Mouse (Mus musculus) urinary bladder, postnatal 25 days (tissue): Measurements from ENCODE around the gene B3galnt1.

Experiments used
- DNase-seq: peaks from one replicate; pipeline ENCODE4 v3.0.0; 2022; ENCODE audit warnings: low spot score

B3galnt1 gene

DNA sequence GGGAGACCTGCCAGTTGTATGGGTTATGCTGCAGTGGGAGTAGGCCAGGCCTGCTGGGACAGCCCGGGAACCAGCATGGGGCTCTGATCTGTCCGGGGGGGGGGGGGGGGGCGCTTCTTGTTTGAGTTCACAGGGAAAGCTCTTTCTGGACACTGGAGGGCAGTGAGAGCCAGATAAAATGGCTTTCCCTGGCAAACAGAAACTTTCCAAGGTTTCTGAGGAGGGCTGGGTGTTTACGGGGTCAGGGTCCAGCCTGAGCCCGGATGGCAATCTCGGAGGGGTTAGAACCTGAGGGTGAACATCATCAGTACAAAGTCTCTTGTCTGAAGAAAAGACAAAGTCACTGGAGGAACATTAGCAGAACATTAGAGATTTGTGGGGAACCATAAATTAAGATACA is 35.4 kb downstream of the B3galnt1 start:
- no peak for DNase-seq

- DNase-seq = no peak
Measured at GRCm38 (mm10) chr3:69561686-69562085, 37.1 kb downstream of the B3galnt1 start.

GRCm38 (mm10) chr3:69559975-69560330 is 38.8 kb downstream of the B3galnt1 start:
- DNase-seq = no peak

DNA sequence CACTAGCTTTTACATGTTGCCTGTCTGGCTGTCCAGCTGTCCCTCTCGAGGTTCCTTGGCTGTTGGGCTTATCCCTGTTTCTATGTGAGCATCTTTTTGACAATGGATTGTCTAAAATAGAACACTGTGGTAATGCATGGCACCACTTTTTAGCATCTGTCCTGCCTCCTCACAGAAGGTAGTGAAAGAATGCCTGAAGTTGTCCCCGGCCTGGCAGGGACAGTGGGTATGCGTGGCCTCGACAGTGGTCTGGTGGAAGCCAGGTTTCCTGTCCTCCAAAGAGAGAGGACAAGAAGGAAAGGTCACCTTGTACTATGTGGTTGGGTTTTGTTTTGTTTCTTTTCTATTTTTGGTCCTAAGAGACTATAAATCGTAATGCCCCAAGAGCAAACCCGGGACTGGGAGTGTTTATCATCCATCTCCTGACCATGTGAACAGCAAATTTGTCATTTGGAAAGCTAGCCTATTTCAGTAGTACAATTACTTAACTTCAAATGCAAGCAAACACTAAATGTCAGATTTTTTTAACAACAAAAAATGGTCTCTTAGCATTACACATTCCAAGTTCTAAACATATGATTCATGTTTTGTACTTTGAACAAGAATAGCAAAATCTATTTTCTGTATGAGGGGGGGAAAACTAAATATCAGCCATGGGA is 39.3 kb downstream of the B3galnt1 start:
- no peak for DNase-seq

DNA sequence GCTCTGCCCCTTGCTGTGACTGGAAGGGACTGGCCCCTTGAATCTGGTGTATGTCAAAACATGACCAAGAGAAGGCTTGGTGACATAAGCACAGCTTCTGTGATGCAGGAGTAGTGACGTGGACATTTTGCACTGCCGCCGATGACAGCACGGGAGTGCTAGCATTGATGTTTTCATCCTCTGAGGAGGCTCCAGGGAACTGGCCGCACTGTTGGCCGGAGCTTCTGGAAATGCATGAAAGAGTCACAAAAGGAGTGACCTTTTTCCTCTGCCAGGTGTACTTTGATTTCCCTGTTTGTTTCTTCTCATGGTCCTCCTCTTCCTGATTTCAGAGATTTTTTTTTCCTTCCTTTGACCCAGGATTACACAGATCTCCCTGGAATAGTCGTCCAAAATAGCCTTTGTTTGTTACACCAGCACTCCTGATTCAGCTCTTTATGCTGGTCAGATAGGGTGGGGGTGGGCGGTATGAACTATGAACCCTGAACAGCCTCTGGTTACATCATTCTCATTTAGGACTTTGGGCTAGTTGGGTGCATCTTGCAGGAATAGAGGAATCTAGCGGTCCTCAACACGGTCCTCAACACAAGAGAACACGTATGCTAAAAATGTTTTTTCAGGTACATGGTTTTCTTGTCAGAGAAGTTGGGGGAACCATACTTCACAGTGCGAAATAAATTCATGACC is 42.5 kb downstream of the B3galnt1 start:
- DNase-seq = no peak

DNA sequence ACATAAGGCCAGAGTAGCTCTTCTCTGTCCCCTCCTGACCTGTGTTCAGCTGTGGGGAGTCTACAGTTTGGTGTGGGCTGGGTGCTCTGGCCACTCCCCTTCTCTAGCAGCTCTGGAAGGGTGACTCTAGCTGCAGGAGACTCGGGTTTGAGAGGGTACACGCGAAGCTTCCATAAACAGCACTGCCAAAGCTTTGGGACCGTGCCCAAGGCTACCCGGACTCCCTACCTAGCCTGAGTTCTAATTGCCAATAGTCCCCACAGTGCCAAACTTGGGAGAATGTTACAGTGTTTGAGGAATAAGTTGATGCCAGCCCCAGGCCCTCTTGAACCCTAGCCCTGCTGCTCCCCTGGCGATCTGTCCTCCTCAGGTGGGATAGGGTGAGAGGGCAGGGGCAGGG is 43.2 kb downstream of the B3galnt1 start:
- DNase-seq = no peak

GRCm38 (mm10) chr3:69549602-69550001 is 49.2 kb downstream of the B3galnt1 start:
- DNase-seq = no peak

GRCm38 (mm10) chr3:69548704-69549455 is 49.9 kb downstream of the B3galnt1 start:
- no peak for DNase-seq

DNA sequence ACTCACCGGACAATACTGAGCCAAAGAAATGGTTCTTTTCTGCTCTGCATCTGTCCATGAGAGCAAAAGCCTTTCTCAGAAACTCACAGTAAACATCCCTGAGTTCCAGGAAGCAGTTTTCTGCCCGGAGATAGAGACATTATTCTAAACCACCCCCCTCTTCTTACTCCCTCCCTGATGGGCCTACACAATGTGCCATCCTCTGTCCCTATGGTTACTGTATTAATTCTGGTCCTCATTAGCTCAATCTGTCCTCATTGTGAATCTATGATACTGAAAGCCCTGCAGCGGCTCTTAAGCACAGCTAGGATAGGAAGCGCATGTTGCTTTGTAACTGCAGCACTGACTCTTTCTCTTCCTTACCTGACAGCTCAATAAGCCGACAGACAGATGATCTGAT is 53.7 kb downstream of the B3galnt1 start:
- no peak for DNase-seq

- no peak for DNase-seq
Measured at GRCm38 (mm10) chr3:69543730-69544129, 55.0 kb downstream of the B3galnt1 start.

DNA sequence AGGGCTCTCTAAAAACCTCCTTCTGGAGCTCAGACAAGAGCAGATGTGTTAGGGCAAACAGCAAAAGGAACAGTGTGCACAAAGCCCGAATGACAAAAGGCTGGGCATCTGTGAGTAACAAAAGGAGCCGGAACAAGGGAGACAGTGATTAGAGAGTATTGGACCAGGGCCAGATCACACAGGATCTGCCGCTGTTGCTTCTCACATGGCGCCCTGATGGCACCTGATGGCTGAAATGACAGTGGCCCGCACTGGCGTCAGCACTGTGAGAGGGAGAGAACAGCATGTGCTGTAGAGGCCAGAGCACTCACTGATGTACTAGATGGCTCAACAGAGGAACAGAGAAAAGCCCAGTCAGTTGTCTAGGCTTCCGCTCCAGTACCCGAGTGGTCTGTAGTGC is 55.8 kb downstream of the B3galnt1 start:
- DNase-seq = no peak

DNA sequence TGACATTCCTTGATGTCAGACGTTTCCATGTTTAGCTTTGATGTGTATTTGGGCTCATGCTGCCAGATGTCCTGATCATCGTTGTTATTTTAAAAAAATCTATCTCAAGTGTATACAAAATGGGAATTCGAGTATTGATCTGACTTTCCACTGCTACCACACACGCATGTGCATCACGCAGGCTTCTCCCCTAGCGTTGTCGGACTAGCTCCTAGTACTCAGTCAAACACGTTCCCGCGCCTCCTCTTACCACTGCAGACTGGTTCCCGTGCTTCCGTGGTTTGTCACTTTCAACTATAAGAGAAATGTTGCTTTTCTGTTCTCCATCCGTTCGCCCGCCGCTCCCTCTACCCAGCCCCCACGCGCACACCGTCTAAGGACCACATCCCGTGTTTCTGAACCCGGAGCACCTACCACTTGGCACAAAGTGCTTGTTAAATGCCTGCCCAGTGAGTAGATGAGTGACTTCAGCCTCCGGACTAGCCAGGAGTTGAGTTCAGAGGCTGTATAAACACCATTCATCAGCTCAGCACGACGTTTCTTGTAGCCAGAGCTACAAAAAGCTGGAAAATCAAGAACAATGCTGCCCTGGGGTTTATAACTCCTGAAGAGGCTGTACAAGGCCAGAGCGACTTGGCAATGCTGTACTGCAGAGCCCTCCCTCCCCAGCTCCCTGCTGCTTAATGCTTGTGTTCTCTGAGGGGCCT is 62.7 kb downstream of the B3galnt1 start:
- DNase-seq = no peak

- no peak for DNase-seq
Measured at GRCm38 (mm10) chr3:69535486-69535885, 63.3 kb downstream of the B3galnt1 start.

- no peak for DNase-seq
Measured at GRCm38 (mm10) chr3:69532687-69533086, 66.1 kb downstream of the B3galnt1 start.

DNA sequence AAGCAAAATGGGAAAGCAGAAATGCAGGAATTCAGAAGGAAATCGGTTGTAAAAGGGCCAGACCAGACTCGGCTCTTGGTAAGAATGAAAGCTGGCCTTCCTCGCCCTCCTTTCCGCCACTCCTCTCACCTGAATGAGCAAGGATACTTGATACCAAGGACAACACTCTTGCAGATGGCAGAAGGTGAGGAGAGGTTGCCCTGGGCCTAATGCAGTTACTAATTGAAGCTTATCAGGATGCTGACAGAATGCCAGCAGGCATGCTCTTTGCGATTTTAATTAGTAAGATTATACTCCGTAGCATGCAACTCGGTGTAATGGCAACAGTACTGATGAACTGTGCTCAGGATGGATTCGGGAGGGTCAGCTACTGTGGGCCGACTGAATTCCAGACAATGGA is 67.2 kb downstream of the B3galnt1 start:
- no peak for DNase-seq

GRCm38 (mm10) chr3:69529576-69529975 is 69.2 kb downstream of the B3galnt1 start:
- DNase-seq = no peak

GRCm38 (mm10) chr3:69527384-69527783 is 71.4 kb downstream of the B3galnt1 start:
- DNase-seq = no peak

DNA sequence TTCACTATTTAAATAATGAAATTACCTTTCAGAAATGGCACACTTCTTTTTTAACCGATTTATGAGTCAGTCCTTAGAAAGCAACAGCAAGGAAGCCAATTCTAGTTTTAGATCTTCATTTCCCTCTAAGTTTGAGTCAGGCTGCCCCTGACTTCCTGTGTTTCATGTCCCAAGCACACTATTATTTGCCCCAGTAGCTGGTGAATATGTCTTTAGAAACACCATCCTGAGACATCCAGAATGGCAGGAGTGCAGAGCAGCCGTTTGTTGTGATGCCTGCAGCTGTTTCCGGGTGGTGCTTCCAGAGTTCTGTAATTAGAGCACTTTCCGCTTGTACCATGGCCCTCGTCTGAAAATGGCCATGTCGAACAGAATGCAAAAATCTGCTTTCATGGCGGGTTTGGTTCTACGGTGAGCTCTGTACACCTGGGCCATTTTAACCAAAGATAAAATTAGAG is 73.7 kb downstream of the B3galnt1 start:
- no peak for DNase-seq

GRCm38 (mm10) chr3:69524356-69525071 is 74.2 kb downstream of the B3galnt1 start:
- DNase-seq = no peak
